Mouse (Mus musculus): Measurements from ENCODE around the gene Cd52. TPM values are rescaled to one million over a fixed set of nuclear protein-coding genes. Genes with fewer than 3 reads are reported as not detected.

Gene Cd52
- total RNA-seq, 2 experiments from 2014 or later = 0.74 to 1.9 TPM

GRCm38 (mm10) chr4:134119644-134120043 is 24.8 kb upstream of the Cd52 start:
- DNase-seq (ENCODE audit: low spot score in 2 of 2) = peak in 1 of 2 experiments; percentile 25

- DNase-seq (ENCODE audit: low spot score in 2 of 2) = no peak
Measured at GRCm38 (mm10) chr4:134119042-134119441, 24.2 kb upstream of the Cd52 start.

- DNase-seq (ENCODE audit: low spot score in 2 of 2) = no peak
Measured at GRCm38 (mm10) chr4:134118126-134118800, 23.4 kb upstream of the Cd52 start.

GRCm38 (mm10) chr4:134117012-134117411 is 22.1 kb upstream of the Cd52 start:
- DNase-seq (ENCODE audit: low spot score in 2 of 2) = no peak

- no peak for DNase-seq (ENCODE audit: low spot score in 2 of 2)
Measured at GRCm38 (mm10) chr4:134116501-134116900, 21.6 kb upstream of the Cd52 start.

GRCm38 (mm10) chr4:134115215-134116144 is 20.6 kb upstream of the Cd52 start:
- DNase-seq (ENCODE audit: low spot score in 2 of 2) = no peak

- DNase-seq (ENCODE audit: low spot score in 2 of 2) = no peak
Measured at GRCm38 (mm10) chr4:134114038-134114437, 19.2 kb upstream of the Cd52 start.

- DNase-seq (ENCODE audit: low spot score in 2 of 2) = no peak
Measured at GRCm38 (mm10) chr4:134113356-134113994, 18.6 kb upstream of the Cd52 start.

- no peak for DNase-seq (ENCODE audit: low spot score in 2 of 2)
Measured at GRCm38 (mm10) chr4:134112403-134112802, 17.5 kb upstream of the Cd52 start.

- DNase-seq (ENCODE audit: low spot score in 2 of 2) = no peak
Measured at GRCm38 (mm10) chr4:134110653-134111052, 15.8 kb upstream of the Cd52 start.

GRCm38 (mm10) chr4:134108196-134108595 is 13.3 kb upstream of the Cd52 start:
- no peak for DNase-seq (ENCODE audit: low spot score in 2 of 2)

- DNase-seq (ENCODE audit: low spot score in 2 of 2) = peak; percentile 58 to 79
Measured at GRCm38 (mm10) chr4:134107730-134108129, 12.8 kb upstream of the Cd52 start.

- DNase-seq (ENCODE audit: low spot score in 2 of 2) = no peak
Measured at GRCm38 (mm10) chr4:134106105-134106504, 11.2 kb upstream of the Cd52 start.

GRCm38 (mm10) chr4:134102742-134103119 is 7.8 kb upstream of the Cd52 start:
- no peak for DNase-seq (ENCODE audit: low spot score in 2 of 2)

- peak; percentile 91 to 96 for DNase-seq (ENCODE audit: low spot score in 2 of 2)
Measured at GRCm38 (mm10) chr4:134101979-134102741, 7.3 kb upstream of the Cd52 start, which contains the start of gene Ubxn11. Gene Ubxn11, plus strand, starts transcription at chr4:134102570.

- no peak for DNase-seq (ENCODE audit: low spot score in 2 of 2)
Measured at GRCm38 (mm10) chr4:134100245-134100644, 5.4 kb upstream of the Cd52 start.

GRCm38 (mm10) chr4:134098628-134099027 is 3.7 kb upstream of the Cd52 start:
- DNase-seq (ENCODE audit: low spot score in 2 of 2) = no peak

GRCm38 (mm10) chr4:134097015-134097608 is 2.2 kb upstream of the Cd52 start:
- DNase-seq (ENCODE audit: low spot score in 2 of 2) = no peak

- DNase-seq (ENCODE audit: low spot score in 2 of 2) = no peak
Measured at GRCm38 (mm10) chr4:134096120-134096519, 1.2 kb upstream of the Cd52 start.

- no peak for DNase-seq (ENCODE audit: low spot score in 2 of 2)
Measured at GRCm38 (mm10) chr4:134094004-134094564, 798 bp downstream of the Cd52 start.

Measured in layer of hippocampus, adult 18-20 months (tissue).